Mouse (Mus musculus): ENCODE results near the gene Hectd2. TPM values are rescaled to one million over a fixed set of nuclear protein-coding genes. Genes with fewer than 3 reads are reported as not detected.

Gene Hectd2
- polyA plus RNA-seq, 1 experiment, result not detected

DNA sequence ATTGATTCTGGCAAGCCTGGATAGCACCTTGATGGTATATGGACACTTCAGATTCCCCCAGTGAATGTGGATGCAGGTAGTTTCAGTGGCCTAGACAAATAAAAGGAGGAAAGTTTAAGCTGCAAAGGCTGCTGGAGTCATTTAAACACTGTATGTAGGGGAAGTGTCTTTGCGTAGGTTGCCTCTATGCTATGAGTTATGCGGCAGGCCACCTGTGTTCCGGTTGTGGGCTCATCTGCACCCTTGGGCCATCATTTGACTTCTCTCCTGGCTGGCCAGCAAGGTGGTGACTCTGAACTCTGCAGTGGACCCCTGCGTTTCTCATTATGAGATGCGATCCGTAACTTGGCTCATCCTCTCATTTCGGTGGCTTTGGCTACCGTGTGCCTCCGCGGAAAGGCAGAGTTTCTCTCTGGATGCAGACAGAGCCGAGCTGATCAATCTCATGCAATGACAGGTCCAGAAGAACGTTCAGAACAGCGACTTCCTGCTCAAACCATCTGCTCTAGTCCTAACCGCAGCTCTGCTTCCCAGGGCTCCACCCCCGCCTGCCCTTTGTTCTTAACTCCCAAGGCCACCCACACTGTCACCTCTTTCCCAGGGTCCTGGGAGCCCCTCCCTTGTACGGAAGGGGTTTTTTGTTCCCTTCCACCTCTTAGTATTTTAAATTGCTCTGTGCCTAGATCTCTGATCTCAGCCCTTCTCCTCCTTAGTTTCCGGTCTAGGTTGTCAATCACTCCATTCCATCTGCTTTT is 20.3 kb upstream of the Hectd2 start:
- no peaks in the 10 kb centered on the region for H3K36me3 ChIP-seq (ENCODE audit: control insufficient read depth)
- H3K27me3 ChIP-seq (ENCODE audit: control insufficient read depth), result peaks cover 27% of the 10 kb centered on the region
- no peaks in the 10 kb centered on the region for H3K9me3 ChIP-seq (ENCODE audit: control insufficient read depth, low read length)
- H3K4me1 ChIP-seq (ENCODE audit: control insufficient read depth), result peaks cover 2% of the 10 kb centered on the region
- H3K4me3 ChIP-seq (replicated peaks), result no peak overlapping the region
- TF ChIP-seq TAL1 (IDR thresholded peaks at IDR 0.05; ENCODE audit: low read length) (no peak), GATA1 (IDR thresholded peaks at IDR 0.05; ENCODE audit: low read length) (no peak)

DNA sequence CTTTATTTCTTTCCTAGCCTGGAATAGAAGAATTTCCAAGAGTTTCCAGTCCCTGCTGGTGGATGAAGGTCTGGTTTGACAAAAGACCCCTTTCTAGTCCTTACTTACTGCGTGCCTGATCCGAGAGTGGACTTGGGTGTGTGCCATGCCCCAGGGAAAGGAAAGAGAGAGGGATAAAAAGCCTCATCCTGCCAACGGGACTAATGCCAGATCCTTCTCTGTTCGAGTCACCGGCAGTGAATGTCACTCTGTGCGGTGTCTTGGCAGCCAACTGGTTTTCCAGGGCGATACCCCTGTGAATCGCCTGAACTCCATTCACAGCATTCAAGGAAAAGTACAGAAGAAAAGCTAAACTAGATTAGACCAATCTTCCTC is 19.7 kb upstream of the Hectd2 start:
- no peaks in the 10 kb centered on the region for H3K9me3 ChIP-seq (ENCODE audit: control insufficient read depth, low read length)

DNA sequence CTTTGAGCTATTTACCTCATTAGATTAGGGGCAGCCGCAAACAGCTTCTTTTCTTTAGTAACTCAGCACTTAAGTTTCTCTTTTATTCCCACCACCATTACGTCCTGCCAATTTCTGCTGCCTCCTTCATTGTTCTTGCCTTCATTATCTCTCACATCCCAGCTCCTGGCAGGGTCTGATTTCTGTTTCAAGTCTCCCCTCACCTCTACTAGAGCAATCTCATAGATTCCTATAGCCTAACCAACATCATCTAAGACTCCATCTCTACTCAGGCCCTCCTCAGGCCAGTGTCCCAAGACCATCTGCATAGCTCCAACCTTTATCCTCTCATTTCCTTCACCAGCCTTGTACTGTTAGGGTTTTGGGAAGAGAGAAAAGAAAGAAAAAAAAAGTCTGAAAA is 19.3 kb upstream of the Hectd2 start:
- Histone ChIP-seq H3K27me3 (ENCODE audit: control insufficient read depth) (peaks cover 29% of the 10 kb centered on the region), H3K4me1 (ENCODE audit: control insufficient read depth) (peaks cover 2% of the 10 kb centered on the region), H3K36me3 (ENCODE audit: control insufficient read depth) (no peaks in the 10 kb centered on the region), H3K9me3 (ENCODE audit: control insufficient read depth, low read length) (no peaks in the 10 kb centered on the region), H3K4me3 (replicated peaks) (no peak overlapping the region)
- TF ChIP-seq TAL1 (IDR thresholded peaks at IDR 0.05; ENCODE audit: low read length), result no peak
- no peak for TF ChIP-seq GATA1 (IDR thresholded peaks at IDR 0.05; ENCODE audit: low read length)

More for the DNA sequence above, 19.7 kb upstream of the Hectd2 start:
- Histone ChIP-seq H3K36me3 (ENCODE audit: control insufficient read depth) (no peaks in the 10 kb centered on the region), H3K27me3 (ENCODE audit: control insufficient read depth) (peaks cover 27% of the 10 kb centered on the region), H3K4me3 (replicated peaks) (no peak overlapping the region), H3K4me1 (ENCODE audit: control insufficient read depth) (peaks cover 2% of the 10 kb centered on the region)
- TF ChIP-seq TAL1 (IDR thresholded peaks at IDR 0.05; ENCODE audit: low read length), result no peak
- no peak for TF ChIP-seq GATA1 (IDR thresholded peaks at IDR 0.05; ENCODE audit: low read length)

DNA sequence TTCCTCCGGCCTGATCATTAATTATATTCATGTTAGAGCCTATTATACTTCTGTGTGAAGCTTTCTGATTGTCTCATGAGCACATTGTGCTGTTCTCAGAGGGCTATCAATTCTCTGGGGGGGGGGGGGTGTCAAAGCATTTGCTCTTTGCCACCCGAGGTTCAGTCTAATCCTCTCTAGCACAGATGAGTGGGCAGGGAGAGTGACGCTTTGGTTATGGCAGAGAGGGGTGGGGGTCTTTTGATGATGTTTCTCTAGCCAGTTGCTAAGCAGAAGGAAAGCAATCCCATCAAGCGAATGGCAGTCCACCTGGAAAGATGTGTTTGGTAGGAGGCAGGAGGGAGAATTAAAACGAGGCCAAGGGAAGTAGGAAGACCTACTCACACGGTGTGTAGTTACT is 18.6 kb upstream of the Hectd2 start:
- H3K27me3 ChIP-seq (ENCODE audit: control insufficient read depth), result peaks cover 29% of the 10 kb centered on the region
- no peaks in the 10 kb centered on the region for H3K9me3 ChIP-seq (ENCODE audit: control insufficient read depth, low read length)
- peaks cover 2% of the 10 kb centered on the region for H3K4me1 ChIP-seq (ENCODE audit: control insufficient read depth)
- H3K36me3 ChIP-seq (ENCODE audit: control insufficient read depth), result no peaks in the 10 kb centered on the region
- no peak overlapping the region for H3K4me3 ChIP-seq (replicated peaks)
- TF ChIP-seq GATA1 (IDR thresholded peaks at IDR 0.05; ENCODE audit: low read length), result no peak

DNA sequence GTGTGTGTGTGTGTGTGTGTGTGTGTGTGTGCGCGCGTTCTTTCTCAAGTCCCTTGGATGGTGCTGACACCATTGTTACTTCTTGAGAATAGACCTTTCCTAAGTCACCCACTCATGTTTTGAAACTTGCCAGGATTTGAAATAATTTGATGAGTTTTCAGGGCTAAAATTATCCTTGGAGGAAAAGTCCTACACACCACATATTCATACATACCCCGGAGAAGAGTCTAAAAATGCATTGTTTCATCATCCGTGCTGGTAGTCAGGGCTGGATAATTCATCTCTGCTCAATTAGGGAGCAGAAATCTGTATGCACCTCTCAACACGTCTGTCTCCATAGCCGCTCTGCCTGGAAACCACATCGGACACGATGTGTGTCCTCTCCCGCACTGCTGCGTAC is 17.5 kb upstream of the Hectd2 start:
- Histone ChIP-seq H3K9me3 (ENCODE audit: control insufficient read depth, low read length) (no peaks in the 10 kb centered on the region), H3K4me1 (ENCODE audit: control insufficient read depth) (peaks cover 2% of the 10 kb centered on the region), H3K36me3 (ENCODE audit: control insufficient read depth) (no peaks in the 10 kb centered on the region), H3K27me3 (ENCODE audit: control insufficient read depth) (peaks cover 29% of the 10 kb centered on the region), H3K4me3 (replicated peaks) (no peak overlapping the region)
- TF ChIP-seq TAL1 (IDR thresholded peaks at IDR 0.05; ENCODE audit: low read length) (no peak), GATA1 (IDR thresholded peaks at IDR 0.05; ENCODE audit: low read length) (no peak)

DNA sequence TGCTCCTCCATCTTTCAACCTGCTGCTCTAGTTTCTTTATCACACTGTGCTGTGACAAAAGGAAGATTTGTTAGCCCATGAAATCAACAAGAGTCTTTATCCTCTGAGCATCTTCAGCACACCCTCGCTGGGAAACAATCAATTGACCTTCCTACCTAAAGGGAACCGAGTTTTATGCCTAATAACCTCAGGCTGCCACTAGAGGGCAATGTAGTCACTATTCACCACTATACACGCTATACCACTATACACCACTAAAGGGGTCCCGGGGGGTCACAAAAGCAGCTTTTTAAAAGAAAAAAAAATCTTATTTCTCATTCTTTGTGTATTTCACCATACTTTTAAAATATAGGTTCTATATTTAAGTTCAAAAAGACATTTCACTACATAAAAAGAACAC is 15.9 kb upstream of the Hectd2 start:
- Histone ChIP-seq H3K9me3 (ENCODE audit: control insufficient read depth, low read length) (no peaks in the 10 kb centered on the region), H3K36me3 (ENCODE audit: control insufficient read depth) (no peaks in the 10 kb centered on the region), H3K27me3 (ENCODE audit: control insufficient read depth) (peaks cover 28% of the 10 kb centered on the region), H3K4me1 (ENCODE audit: control insufficient read depth) (peaks cover 2% of the 10 kb centered on the region), H3K4me3 (replicated peaks) (no peak overlapping the region)
- TF ChIP-seq GATA1 (IDR thresholded peaks at IDR 0.05; ENCODE audit: low read length), result no peak
- TF ChIP-seq TAL1 (IDR thresholded peaks at IDR 0.05; ENCODE audit: low read length), result no peak

DNA sequence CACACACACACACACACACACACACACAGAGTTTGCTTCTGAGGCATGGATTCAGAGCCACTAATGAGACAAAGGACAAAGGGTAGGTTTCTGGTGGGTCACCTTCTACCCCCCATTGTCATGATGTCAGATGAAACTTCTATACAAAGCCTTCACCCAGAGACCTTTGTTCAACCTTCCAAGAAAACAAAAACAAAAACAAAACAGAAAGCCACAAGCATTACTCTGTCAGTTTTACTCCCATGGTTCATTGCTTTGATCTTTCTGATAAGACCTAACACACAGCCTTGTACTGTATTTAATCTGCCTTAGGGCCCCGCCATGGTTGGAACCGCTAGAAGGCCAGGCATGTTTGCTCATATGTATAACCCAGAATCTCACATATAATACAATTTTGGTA is 15.1 kb upstream of the Hectd2 start:
- no peak overlapping the region for H3K4me3 ChIP-seq (replicated peaks)
- H3K9me3 ChIP-seq (ENCODE audit: control insufficient read depth, low read length), result no peaks in the 10 kb centered on the region
- H3K4me1 ChIP-seq (ENCODE audit: control insufficient read depth), result peaks cover under 1% of the 10 kb centered on the region
- H3K27me3 ChIP-seq (ENCODE audit: control insufficient read depth), result peaks cover 22% of the 10 kb centered on the region
- TF ChIP-seq GATA1 (IDR thresholded peaks at IDR 0.05; ENCODE audit: low read length) (no peak), TAL1 (IDR thresholded peaks at IDR 0.05; ENCODE audit: low read length) (no peak)
- no peaks in the 10 kb centered on the region for H3K36me3 ChIP-seq (ENCODE audit: control insufficient read depth)

DNA sequence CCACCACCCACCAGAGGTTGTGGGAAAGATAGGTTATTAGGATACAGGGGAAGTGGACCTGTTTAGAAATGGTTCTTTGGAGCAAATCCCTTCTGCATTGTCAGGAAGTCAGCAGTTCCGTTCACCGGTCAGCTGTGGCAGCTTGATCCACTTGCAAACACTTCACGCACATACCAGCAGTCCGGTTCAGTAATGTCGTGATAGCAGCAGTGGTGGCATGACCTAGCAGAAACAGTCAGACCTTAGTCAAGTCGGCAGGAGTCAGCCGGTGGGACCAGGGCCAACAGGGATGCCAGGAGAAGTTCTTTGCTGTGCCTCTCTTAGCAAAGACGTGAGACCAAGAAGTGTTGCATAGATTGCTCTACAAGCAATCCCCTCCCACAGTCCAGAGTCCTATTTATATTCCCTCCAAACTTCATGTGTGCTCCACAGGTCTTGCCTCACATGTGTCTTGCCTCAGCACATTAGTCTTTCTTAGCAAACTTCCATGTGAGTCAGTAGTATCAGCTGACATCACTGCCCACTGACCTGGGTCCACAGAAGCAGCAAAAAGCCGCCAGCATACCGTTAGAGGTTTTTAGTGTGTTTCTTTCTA is 14.3 kb upstream of the Hectd2 start:
- TF ChIP-seq TAL1 (IDR thresholded peaks at IDR 0.05; ENCODE audit: low read length) (no peak), GATA1 (IDR thresholded peaks at IDR 0.05; ENCODE audit: low read length) (no peak)
- H3K27me3 ChIP-seq (ENCODE audit: control insufficient read depth), result peaks cover 14% of the 10 kb centered on the region
- no peaks in the 10 kb centered on the region for H3K4me1 ChIP-seq (ENCODE audit: control insufficient read depth)
- H3K36me3 ChIP-seq (ENCODE audit: control insufficient read depth), result no peaks in the 10 kb centered on the region
- no peaks in the 10 kb centered on the region for H3K9me3 ChIP-seq (ENCODE audit: control insufficient read depth, low read length)
- no peak overlapping the region for H3K4me3 ChIP-seq (replicated peaks)

DNA sequence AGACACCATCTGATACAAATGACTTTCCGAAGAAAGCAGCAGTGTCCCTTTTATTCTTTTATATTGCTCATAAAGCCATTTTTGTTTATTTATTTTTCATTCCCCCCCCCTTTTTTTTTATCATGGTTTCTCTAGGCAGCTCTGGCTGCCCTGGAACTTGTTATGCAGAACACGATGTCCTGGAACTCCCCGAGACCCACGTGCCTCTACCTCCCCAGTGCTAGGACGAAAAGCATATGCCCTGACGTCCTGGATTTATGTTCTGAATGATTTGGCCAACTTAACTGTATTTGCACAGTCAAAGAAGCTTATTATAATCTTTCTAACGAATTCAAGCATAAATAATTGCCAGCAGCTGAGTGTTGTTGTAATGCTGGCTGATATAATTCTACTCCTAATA is 13.7 kb upstream of the Hectd2 start:
- Histone ChIP-seq H3K27me3 (ENCODE audit: control insufficient read depth) (peaks cover 12% of the 10 kb centered on the region), H3K4me1 (ENCODE audit: control insufficient read depth) (no peaks in the 10 kb centered on the region), H3K9me3 (ENCODE audit: control insufficient read depth, low read length) (no peaks in the 10 kb centered on the region), H3K4me3 (replicated peaks) (no peak overlapping the region), H3K36me3 (ENCODE audit: control insufficient read depth) (no peaks in the 10 kb centered on the region)
- TF ChIP-seq GATA1 (IDR thresholded peaks at IDR 0.05; ENCODE audit: low read length), result no peak
- TF ChIP-seq TAL1 (IDR thresholded peaks at IDR 0.05; ENCODE audit: low read length), result no peak
